Mouse (Mus musculus) left cerebral cortex, adult 11 months (tissue): Measurements from ENCODE around the gene Gss.

Source experiments
- DNase-seq: peaks from one replicate; pipeline ENCODE4 v3.0.0; 2022; ENCODE audit warnings: low spot score

Gene Gss

DNA sequence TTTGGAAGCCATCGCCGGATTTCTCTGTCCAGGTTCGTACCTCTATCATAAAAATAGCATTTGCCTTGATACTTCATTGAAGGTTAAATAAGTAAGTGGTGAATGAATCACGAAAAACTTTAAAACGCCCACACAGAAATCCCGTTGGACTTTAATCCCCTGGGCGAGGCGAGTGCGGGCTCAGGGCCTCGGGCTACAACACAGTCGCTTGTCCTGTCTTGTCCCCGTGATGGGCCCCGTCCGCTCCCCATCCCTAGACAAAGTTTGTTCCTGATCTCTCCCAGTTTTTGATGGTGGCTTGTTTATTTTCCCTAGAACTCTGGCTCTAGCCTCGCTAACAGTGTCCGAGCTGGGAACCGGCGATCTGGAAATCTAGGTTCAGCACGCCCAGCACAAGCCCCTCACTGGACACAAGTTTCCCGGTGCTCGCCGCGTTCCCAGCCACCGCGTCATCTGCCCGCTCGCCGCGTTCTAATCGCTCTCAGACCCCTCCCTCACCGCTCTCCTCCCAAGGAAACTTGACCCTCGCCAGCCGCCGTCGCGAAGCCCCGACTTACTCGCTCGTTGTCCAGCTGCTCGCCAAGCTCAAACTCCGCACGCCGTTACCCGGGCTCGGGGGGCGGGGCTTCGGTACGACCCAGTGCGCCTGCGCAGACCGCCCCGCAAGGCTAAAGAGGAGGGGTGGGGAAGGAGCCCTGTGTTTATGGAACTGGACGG is at the start of gene Gss:
TSS of gene Gss (minus strand) at position 674 of the 717 bp plus-strand sequence.
- peak; percentile 95 for DNase-seq

DNA sequence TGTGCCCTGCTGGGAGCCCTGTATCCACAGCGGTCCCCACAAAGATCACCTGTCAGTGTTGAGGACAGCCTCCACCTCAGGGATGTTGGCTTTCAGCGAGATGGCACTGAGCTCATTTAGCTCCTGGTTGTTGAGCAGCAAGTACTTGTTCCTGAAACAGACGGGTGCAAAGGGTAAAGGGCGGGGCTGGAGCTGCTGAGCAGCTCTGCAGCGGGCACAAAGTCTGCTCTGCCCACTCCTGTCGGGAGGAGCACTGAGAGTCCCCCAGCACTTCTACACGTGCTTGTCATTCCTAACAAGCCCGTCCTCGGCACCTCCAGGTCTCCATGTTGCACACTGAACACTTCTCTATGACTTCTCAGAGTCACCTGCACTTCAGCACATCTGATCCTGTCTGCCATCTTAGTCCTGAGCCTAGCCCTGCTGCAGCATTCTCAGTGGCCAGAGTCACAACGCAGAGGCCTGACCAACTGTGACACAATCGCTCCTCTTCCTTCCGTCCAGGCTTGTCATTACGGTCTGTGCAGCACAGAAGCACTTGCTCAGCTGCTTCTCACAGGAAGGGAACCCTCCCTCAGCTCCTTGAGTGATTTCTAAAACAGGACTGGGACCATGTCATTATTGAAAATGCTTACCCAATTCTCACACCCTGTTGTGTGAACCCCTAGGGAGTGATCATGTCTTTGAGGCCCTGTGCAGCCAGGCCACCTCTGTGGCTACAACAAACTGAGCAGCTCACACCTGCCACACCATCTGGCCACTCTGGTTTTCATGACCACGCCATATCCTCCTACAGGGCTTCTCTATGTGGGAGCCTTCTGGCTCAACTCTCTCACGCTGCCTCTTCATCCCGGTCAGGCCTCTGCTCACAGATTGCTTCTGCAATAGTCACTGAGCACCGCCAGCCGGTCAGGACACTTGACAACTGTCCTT is 49.2 kb upstream of the Gss start:
- no peak for DNase-seq

DNA sequence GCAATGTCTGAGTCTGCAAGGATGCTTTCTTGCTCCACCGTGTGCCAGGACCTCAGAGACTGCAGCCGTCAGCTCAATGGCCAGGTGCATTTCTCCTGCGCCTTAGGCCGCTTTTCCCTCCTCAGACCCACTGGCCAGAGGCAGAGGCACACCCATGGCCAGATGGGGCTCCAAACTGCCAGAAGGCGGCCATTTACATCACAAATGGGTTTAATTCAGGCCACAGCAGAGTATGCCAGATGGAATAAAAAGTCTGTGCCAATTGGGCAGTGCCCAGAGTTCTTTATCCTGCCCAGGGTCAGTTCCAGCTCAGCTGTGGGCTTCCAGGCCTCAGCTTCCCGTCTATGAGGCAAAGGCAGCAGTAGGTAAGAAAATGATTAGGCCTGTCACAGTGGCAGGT is 48.0 kb upstream of the Gss start:
- DNase-seq: peak; percentile 49

DNA sequence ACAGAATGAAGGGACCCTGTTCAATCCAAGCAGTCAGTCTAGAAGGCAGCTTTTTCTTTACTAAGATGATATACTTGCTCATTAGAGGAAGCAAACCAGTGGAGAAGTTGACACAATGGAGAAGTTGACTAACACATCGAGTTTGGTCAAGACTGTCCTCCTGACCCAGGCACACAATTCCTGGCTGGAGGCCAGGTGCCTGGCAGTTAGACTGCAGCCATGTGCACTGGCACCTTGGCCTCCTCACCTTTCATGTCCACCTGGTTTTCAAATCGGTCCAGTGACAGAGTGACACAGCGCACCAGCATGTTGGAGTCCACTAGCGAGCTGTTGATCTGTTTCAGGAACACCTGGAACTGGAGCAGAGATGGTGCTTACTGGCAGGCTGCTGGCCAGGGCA is 44.8 kb upstream of the Gss start:
- no peak for DNase-seq

DNA sequence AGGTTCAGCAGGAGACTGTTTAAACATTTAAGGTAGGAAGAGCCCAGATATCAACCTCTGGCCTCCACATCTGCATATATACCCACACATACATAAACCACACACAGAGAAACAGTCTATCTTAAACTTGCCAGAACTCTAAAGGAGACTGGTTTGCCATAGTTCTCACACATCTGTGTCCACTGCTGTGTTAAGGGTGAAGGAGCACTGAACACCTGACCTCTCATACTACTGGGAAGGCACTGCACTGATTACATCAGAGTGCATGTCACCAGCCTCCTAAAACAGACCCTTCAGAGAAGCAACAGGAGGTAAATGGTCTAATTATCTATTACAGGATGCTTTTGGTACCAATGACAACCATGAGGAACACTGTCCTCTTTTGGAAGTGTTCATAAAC is 44.3 kb upstream of the Gss start:
- DNase-seq: no peak

DNA sequence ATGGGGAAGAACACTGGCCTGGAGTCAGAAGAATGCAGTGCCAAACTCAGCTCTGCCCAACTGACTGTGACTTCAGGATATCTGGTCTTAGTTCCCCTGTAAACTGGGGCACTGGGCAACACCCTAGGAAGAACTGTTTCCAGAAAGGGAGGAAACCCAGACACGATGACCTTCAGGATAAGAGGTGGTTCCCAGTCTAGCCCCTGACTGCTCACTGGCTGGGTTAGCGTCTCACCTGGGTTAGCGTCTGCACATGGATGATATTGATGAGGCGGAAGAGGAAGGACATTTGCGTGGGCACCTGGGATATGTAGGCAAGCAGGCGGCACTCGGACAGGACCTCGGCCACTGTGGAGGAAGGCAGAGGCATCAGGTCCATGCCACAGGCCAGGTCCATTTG is 43.4 kb upstream of the Gss start:
- DNase-seq: no peak

DNA sequence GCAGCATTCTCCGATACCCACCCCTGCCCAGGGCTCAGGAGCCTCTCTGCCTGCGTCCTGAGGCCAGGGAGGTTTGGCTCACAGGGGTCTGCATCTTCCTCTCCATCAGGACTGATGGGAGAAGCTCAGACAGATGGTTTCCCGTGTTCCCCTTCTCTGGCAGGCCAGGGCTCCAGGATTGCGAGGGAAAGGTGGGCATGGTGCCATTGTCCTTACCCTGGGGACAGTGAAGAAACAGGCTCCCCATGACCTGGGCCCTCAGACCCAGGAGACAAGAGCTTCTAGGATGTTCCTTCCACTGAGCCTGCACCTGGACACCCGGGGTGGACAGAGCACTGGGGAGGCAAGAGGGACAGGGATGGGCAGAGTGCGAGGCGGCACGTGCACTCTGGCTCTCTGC is 42.0 kb upstream of the Gss start:
- no peak for DNase-seq

DNA sequence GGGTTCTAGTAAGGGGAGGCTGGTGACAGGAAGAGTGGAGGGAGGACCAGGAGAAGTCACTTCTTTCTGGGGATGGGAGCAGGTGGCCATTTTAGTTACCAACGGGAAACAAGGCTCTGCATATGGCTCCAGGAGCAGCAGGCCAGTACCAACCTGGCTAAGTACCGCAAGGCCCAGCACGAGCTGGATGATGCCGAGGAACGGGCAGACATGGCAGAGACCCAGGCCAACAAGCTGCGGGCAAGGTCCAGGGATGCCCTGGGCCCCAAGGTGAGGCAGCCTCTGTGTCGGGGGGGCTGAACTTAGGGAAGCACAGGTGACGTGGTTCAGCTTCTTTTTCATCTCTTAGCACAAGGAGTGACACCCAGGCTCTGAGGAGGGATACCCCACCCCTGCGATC is 41.1 kb upstream of the Gss start:
- no peak for DNase-seq

DNA sequence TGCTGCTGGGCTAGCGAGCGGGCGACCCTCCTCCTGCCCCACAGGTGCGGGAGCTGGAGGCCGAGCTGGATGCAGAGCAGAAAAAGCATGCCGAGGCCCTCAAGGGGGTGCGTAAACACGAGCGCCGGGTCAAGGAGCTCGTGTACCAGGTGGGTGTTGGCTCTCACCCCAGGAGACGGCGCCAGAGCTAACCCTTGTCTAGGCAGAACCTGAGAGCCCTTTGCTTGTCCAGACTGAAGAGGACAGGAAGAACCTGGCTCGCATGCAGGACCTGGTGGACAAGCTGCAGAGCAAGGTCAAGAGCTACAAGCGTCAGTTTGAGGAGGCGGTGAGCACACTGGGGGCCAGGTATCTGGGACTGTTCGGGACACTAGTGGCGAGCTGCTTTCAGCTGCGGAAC is 40.5 kb upstream of the Gss start:
- no peak for DNase-seq

DNA sequence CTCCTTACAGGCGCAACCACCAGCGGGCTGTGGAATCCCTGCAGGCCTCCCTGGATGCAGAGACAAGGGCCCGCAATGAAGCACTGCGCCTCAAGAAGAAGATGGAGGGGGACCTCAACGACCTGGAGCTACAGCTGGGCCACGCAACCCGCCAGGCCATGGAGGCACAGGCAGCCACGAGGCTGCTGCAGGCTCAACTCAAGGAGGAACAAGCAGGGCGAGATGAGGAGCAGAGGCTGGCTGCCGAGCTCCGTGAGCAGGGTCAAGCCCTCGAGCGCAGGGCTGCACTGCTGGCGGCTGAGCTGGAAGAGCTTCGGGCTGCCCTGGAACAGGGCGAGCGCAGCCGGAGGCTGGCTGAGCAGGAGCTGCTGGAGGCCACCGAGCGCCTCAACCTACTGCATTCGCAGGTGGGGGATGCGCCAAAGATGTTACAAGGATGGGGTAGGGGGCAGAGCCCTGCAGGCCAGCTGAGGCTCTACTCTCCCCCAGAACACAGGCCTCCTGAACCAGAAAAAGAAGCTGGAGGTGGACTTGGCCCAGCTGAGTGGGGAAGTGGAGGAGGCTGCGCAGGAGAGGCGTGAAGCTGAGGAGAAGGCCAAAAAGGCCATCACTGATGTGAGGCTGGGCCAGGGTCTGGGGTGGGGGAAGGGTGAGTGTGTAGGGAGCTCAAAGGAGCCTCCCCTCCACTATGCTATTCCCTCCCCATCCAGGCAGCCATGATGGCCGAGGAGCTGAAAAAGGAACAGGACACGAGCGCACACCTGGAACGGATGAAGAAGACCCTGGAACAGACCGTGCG is 39.7 kb upstream of the Gss start:
- DNase-seq: no peak

DNA sequence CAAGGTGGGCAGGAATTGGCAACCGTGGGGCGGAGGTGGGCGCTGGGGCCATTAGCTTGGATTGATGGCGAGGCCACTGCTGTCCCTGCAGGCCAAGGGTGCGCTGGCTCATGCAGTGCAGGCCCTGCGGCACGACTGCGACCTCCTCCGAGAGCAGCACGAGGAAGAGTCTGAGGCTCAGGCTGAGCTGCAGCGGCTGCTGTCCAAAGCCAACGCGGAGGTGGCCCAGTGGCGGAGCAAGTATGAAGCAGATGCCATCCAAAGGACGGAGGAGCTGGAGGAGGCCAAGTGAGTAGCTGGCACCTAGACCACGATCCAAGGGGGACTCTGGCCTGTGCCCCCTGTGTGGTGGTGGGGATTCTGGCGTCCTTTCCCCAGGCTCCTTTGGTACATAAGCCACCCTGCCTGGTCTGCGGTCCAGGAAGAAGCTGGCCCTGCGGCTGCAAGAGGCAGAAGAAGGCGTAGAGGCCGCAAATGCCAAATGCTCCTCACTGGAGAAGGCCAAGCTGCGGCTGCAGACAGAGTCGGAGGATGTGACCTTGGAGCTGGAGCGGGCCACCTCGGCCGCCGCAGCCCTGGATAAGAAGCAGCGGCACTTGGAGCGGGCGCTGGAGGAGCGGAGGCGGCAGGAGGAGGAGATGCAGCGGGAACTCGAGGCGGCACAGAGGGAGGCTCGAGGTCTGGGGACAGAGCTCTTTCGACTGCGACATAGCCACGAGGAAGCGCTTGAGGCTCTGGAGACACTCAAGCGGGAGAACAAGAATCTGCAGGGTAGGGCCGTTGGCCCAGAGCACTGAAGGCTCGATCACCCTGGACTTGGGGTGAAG is 38.2 kb upstream of the Gss start:
- no peak for DNase-seq

DNA sequence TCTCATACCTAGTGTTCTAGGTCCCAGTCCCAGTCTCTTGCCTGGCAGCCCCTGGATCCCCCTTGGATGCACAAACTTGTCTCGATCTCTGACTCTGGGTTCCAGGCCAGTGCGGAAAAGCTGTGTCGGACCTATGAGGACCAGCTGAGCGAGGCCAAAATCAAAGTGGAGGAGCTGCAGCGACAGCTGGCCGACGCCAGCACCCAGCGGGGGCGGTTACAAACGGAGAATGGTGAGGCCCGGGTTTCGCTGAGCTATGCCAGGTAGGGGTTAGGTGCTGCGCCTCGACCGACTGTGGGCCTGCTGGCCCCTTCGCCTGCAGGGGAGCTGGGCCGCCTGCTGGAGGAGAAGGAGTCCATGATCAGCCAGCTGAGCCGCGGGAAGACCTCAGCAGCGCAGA is 37.5 kb upstream of the Gss start:
- DNase-seq: no peak

DNA sequence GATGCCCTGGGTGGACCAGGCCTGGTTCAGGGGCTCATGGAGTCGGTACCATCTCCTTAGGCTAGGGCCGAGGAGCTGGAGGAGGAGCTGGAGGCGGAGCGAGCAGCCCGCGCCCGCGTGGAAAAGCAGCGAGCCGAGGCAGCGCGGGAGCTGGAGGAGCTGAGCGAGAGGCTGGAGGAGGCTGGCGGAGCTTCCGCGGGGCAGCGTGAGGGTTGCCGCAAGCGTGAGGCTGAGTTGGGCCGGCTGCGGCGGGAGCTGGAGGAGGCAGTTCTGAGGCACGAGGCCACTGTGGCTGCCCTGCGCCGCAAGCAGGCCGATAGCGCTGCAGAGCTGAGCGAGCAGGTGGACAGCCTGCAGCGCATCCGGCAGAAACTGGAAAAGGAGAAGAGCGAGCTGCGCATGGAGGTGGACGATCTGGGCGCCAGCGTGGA is 36.6 kb upstream of the Gss start:
- DNase-seq: no peak

DNA sequence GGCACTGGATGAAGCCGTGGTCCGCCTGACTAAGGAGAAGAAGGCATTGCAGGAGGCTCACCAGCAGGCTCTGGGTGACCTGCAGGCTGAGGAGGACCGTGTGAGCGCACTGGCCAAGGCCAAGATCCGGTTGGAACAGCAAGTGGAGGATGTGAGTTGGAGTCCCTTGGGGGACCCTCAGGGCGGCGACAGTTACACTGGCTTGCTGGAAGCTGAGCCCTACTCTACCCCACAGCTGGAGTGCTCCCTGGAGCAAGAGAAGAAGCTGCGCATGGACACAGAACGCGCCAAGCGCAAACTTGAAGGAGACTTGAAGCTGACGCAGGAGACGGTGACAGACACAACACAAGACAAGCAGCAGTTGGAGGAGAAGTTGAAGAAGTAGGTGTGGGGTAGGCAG is 35.9 kb upstream of the Gss start:
- DNase-seq: no peak

DNA sequence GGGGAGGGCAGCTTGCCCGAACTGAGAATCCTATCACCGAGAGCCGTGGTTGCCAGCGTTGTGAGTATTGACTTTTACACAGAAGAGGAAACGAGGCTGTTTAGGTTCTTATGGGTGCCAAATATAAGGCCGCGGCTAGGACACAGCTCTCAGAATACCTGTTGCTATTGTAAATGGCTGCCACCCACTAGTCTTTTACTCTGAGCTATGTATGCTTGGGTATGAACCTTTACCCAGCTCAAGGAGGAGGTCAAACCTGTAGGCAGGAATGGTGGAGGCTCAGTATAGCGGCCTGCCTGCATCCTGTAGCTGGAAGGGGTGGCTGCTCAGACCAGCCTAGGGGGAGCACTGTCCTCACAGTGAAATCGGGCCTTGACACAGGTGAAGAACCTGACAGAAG is 35.5 kb upstream of the Gss start:
- DNase-seq: no peak

DNA sequence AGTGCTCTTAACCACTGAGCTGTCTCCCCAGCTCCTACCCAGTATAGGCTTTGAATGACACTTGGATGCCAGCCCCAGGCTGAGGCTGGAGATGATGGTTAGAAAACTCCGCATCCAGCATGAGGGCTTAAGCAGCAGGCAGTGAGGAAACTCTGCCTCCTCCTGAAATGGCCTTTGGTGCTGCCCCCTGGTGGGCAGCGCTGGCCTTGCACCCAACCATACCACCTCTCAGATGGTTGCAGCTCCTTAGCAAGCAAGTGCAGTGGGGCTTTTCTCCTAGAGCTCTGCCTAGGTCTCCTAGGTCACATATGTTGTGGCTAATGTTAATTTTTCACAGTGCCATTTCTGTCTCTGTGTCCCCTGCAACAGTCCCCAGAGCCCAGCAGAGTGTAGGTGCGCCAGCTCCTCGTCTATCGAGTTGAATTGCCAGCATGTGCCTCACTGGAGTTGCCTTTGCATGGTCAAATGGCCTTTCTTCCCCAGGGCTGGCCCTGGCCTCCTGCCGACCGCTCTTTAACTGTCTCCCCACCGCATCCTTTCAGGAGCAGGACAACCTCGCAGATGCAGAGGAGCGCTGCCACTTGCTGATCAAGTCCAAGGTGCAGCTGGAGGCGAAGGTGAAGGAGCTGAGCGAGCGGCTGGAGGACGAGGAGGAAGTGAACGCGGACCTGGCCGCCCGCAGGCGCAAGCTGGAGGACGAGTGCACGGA is 34.6 kb upstream of the Gss start:
- DNase-seq: no peak

DNA sequence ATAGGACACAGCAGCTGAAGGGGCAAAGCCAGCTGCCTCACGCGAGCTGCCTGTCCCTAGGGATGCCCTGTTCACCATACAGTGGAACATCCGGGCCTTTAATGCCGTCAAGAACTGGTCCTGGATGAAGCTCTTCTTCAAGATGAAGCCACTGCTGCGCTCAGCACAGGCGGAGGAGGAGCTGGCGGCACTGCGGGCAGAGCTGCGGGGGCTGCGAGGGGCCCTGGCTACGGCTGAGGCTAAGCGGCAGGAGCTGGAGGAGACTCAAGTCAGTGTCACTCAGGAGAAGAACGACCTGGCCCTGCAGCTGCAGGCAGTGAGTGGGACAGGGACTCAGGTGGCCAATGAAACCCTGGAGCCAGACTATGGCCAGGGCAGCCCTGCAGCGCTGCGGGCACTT is 33.7 kb upstream of the Gss start:
- DNase-seq: no peak

DNA sequence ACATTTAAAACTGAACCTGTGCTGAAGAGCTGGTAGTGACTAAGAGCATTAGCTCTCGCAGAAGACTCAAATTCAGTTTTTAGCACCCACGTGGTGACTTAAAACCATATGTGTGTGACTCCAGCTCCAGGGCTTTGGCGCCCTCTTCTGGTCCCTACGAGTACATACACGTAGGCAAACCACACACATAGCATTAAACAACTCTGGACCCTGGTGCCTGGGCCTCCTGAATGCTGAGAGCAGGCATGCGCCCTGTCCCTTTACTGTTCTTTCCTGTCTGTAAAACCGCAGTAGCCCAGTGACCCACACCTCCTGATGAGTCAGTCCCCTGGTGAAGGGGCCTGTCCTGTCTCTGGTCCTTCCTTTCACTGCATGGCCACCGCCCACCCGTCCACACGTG is 32.1 kb upstream of the Gss start:
- no peak for DNase-seq

DNA sequence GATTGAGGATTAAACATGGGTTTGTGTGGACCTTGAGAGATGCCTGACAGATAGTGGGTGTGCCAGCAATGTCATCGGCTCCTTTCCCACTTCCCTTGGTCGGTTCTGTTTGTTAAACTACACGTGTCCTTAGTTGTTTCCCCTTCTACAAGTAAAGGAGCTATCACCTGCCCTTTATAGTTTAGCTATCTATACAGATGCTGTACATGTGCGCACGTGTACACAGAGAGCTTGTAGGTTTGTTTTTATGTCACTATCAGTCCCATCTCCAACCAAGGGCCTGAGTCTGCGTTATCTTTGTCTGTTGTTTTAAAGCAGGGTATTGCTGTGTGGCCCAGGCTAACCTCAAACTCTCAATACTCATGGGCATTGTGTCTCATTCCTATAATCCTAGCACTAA is 31.4 kb upstream of the Gss start:
- no peak for DNase-seq

DNA sequence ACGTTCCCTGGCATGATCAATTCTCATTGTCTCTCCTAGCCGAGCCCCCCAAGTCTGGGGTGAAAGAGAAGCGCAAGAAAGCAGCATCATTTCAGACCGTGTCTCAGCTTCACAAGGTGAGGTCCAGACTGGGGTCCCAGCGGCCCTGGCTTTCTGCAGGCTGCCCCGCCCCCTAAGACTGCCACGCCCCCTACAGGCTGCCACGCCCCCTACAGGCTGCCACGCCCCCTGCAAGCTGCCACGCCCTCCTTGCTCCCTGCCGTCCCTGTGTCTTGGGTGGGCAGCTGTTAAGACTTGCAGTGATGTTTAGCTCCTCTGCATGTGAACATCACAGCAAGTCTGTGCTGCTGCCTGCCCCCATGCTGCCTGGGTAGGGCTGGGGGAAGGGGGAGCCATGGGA is 30.0 kb upstream of the Gss start:
- no peak for DNase-seq

DNA sequence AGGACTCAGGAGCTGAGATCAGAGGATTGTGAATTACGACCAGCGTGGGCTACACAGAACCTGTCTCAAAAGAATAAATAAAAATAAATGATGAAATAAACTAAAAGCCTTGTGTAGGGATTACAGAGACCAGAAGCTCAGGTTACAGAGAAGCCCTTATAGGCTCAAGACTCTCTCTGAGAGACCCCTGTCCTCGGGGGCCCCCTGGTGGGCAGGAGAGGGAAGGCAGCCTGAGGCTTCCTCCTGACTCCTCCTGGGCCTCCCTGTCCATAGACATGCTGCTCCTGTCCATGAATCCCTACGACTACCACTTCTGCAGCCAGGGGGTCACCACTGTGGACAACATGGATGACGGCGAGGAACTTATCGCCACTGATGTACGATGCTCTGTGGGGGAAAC is 27.2 kb upstream of the Gss start:
- DNase-seq: peak; percentile 61
